Mouse (Mus musculus) forebrain, embryonic 11.5 days (tissue): ENCODE results near the gene Ank. TPM values are rescaled to one million over a fixed set of nuclear protein-coding genes. Genes with fewer than 3 reads are reported as not detected.

Source experiments
- ATAC-seq: fragments of 200-750 bp; cut with Nextera tagmentation; replicated peaks from 2 replicates; pipeline ENCODE4 v1.8.0; 2017; ENCODE audit warnings: moderate TSS enrichment; ENCODE audit not compliant: low FRiP score
- DNase-seq: peaks from one replicate; pipeline ENCODE4 v3.0.0-alpha.2; 2017; ENCODE audit warnings: low spot score
- H3K27ac ChIP-seq: fragments of 300-500 bp; sonication (generic); 2 replicates; pipeline ENCODE4 v1.5.1; 2014; ENCODE audit warnings: low read depth, low read length
- H3K27me3 ChIP-seq: fragments of 300-500 bp; sonication (generic); 2 replicates; pipeline ENCODE4 v1.6.1; 2014; ENCODE audit warnings: mild to moderate bottlenecking, low read length, mixed read lengths; ENCODE audit not compliant: control insufficient read depth, insufficient read depth
- H3K36me3 ChIP-seq: fragments of 300-500 bp; sonication (generic); 2 replicates; pipeline ENCODE4 v1.6.1; 2014; ENCODE audit warnings: mild to moderate bottlenecking, low read length, moderate library complexity, mixed read lengths; ENCODE audit not compliant: control insufficient read depth, insufficient read depth
- H3K4me1 ChIP-seq: fragments of 300-500 bp; sonication (generic); replicated peaks from 2 replicates; pipeline ENCODE4 v1.6.1; 2014; ENCODE audit warnings: low read length, mixed read lengths; ENCODE audit not compliant: control insufficient read depth, insufficient read depth
- H3K4me2 ChIP-seq: fragments of 300-500 bp; sonication (generic); 2 replicates; pipeline ENCODE4 v1.6.1; 2014; ENCODE audit warnings: low read depth, mild to moderate bottlenecking, low read length, moderate library complexity, mixed read lengths; ENCODE audit not compliant: severe bottlenecking
- H3K4me3 ChIP-seq: fragments of 300-500 bp; sonication (generic); 2 replicates; pipeline ENCODE4 v1.5.1; 2014; ENCODE audit warnings: low read depth, low read length
- H3K9ac ChIP-seq: fragments of 300-500 bp; sonication (generic); 2 replicates; pipeline ENCODE4 v1.6.1; 2014; ENCODE audit warnings: low read length
- H3K9me3 ChIP-seq: fragments of 300-500 bp; sonication (generic); 2 replicates; pipeline ENCODE4 v1.6.1; 2016; ENCODE audit warnings: low read length, mixed read lengths; ENCODE audit not compliant: control insufficient read depth
- whole genome bisulfite sequencing: fragments of 180-500 bp; shearing (Covaris S2); extraction: QIAGEN DNeasy Blood & Tissue Kit; methylation state at CpG from one replicate; pipeline ENCODE4 v1.1.7; 2014; 5-methylcytosine and 5-hydroxymethylcytosine counted together
- polyA plus RNA-seq: library from polyadenylated mRNA; unstranded; fragments of >200 nt; fragmentation: Nextera tagmentation; extraction: Ambion mirVana; gene quantifications from 2 replicates; pipeline ENCODE4 v1.2.1, GENCODE M21; 2014

Gene Ank
- polyA plus RNA-seq, 1 experiment from 2014 or later = 6.8 TPM

GRCm38 (mm10) chr15:27528896-27529295 is 62.4 kb downstream of the Ank start:
- no peaks in the 10 kb centered on the region for H3K27me3 ChIP-seq
- no peaks in the 10 kb centered on the region for H3K4me1 ChIP-seq
- no peak overlapping the region for H3K27ac ChIP-seq
- H3K4me2 ChIP-seq = no peak overlapping the region
- DNase-seq (no peak), ATAC-seq (no peak)
- 94% methylated on average over 4 of the region's 4 CpGs for WGBS
- H3K9ac ChIP-seq = no peak overlapping the region
- no peaks in the 10 kb centered on the region for H3K36me3 ChIP-seq
- H3K4me3 ChIP-seq = no peak overlapping the region
- no peaks in the 10 kb centered on the region for H3K9me3 ChIP-seq

- no peaks in the 10 kb centered on the region for H3K9me3 ChIP-seq
- no peak for ATAC-seq
- 65% methylated on average over 4 of the region's 4 CpGs for WGBS
- no peak for DNase-seq
- no peak overlapping the region for H3K4me3 ChIP-seq
- no peak overlapping the region for H3K9ac ChIP-seq
- H3K27ac ChIP-seq = no peak overlapping the region
- H3K4me1 ChIP-seq = no peaks in the 10 kb centered on the region
- no peak overlapping the region for H3K4me2 ChIP-seq
- H3K36me3 ChIP-seq = no peaks in the 10 kb centered on the region
- no peaks in the 10 kb centered on the region for H3K27me3 ChIP-seq
Observed at GRCm38 (mm10) chr15:27530023-27530422, 63.5 kb downstream of the Ank start.

- Histone ChIP-seq H3K4me2 (no peak overlapping the region), H3K27ac (no peak overlapping the region), H3K9ac (no peak overlapping the region), H3K27me3 (no peaks in the 10 kb centered on the region), H3K9me3 (no peaks in the 10 kb centered on the region), H3K36me3 (no peaks in the 10 kb centered on the region), H3K4me1 (no peaks in the 10 kb centered on the region), H3K4me3 (no peak overlapping the region)
- DNase-seq (no peak), ATAC-seq (no peak)
- WGBS = 83% methylated on average over 3 of the region's 3 CpGs
Observed at GRCm38 (mm10) chr15:27533036-27533435, 66.6 kb downstream of the Ank start.

GRCm38 (mm10) chr15:27535681-27536080 is 69.2 kb downstream of the Ank start:
- H3K9me3 ChIP-seq = no peaks in the 10 kb centered on the region
- no peak overlapping the region for H3K4me3 ChIP-seq
- no peaks in the 10 kb centered on the region for H3K36me3 ChIP-seq
- no peak overlapping the region for H3K9ac ChIP-seq
- DNase-seq = no peak
- no peak for ATAC-seq
- H3K4me1 ChIP-seq = no peaks in the 10 kb centered on the region
- no peak overlapping the region for H3K4me2 ChIP-seq
- H3K27ac ChIP-seq = no peak overlapping the region
- no peaks in the 10 kb centered on the region for H3K27me3 ChIP-seq
- WGBS = 94% methylated on average over 4 of the region's 4 CpGs

- DNase-seq = no peak
- 97% methylated on average over 7 of the region's 7 CpGs for WGBS
Observed at GRCm38 (mm10) chr15:27536186-27536585, 69.7 kb downstream of the Ank start.

GRCm38 (mm10) chr15:27536771-27537170 is 70.3 kb downstream of the Ank start:
- no peaks in the 10 kb centered on the region for H3K4me1 ChIP-seq

More at GRCm38 (mm10) chr15:27536186-27536585, 69.7 kb downstream of the Ank start:
- H3K36me3 ChIP-seq = no peaks in the 10 kb centered on the region
- H3K4me1 ChIP-seq = no peaks in the 10 kb centered on the region
- no peak overlapping the region for H3K4me3 ChIP-seq
- no peaks in the 10 kb centered on the region for H3K9me3 ChIP-seq
- no peak overlapping the region for H3K4me2 ChIP-seq
- ATAC-seq = no peak
- no peak overlapping the region for H3K27ac ChIP-seq
- no peaks in the 10 kb centered on the region for H3K27me3 ChIP-seq
- no peak overlapping the region for H3K9ac ChIP-seq

GRCm38 (mm10) chr15:27537519-27538223 is 71.2 kb downstream of the Ank start:
- DNase-seq (no peak), ATAC-seq (no peak)
- Histone ChIP-seq H3K4me3 (no peak overlapping the region), H3K9ac (no peak overlapping the region), H3K27me3 (no peaks in the 10 kb centered on the region), H3K4me1 (no peaks in the 10 kb centered on the region), H3K9me3 (no peaks in the 10 kb centered on the region), H3K27ac (no peak overlapping the region), H3K4me2 (no peak overlapping the region), H3K36me3 (no peaks in the 10 kb centered on the region)
- 79% methylated on average over 4 of the region's 4 CpGs for WGBS

More at GRCm38 (mm10) chr15:27536771-27537170, 70.3 kb downstream of the Ank start:
- H3K4me2 ChIP-seq = no peak overlapping the region
- no peaks in the 10 kb centered on the region for H3K9me3 ChIP-seq
- 68% methylated on average over 5 of the region's 5 CpGs for WGBS
- no peak overlapping the region for H3K27ac ChIP-seq
- no peak for ATAC-seq
- H3K9ac ChIP-seq = no peak overlapping the region
- DNase-seq = no peak
- no peaks in the 10 kb centered on the region for H3K36me3 ChIP-seq
- H3K27me3 ChIP-seq = no peaks in the 10 kb centered on the region
- no peak overlapping the region for H3K4me3 ChIP-seq

GRCm38 (mm10) chr15:27539745-27540144 is 73.3 kb downstream of the Ank start:
- no peak overlapping the region for H3K4me2 ChIP-seq
- no peaks in the 10 kb centered on the region for H3K36me3 ChIP-seq
- no peak for DNase-seq
- H3K27me3 ChIP-seq = no peaks in the 10 kb centered on the region
- H3K4me1 ChIP-seq = no peaks in the 10 kb centered on the region
- ATAC-seq = no peak
- H3K27ac ChIP-seq = no peak overlapping the region
- H3K9ac ChIP-seq = no peak overlapping the region
- no peak overlapping the region for H3K4me3 ChIP-seq
- H3K9me3 ChIP-seq = no peaks in the 10 kb centered on the region
- 95% methylated on average over 9 of the region's 9 CpGs for WGBS

- no peak for DNase-seq
- no peak overlapping the region for H3K9ac ChIP-seq
- no peak for ATAC-seq
- H3K4me2 ChIP-seq = no peak overlapping the region
- H3K27me3 ChIP-seq = no peaks in the 10 kb centered on the region
- H3K4me1 ChIP-seq = no peaks in the 10 kb centered on the region
- no peaks in the 10 kb centered on the region for H3K36me3 ChIP-seq
- no peaks in the 10 kb centered on the region for H3K9me3 ChIP-seq
- H3K4me3 ChIP-seq = no peak overlapping the region
- H3K27ac ChIP-seq = no peak overlapping the region
- 85% methylated on average over 10 of the region's 10 CpGs for WGBS
Observed at GRCm38 (mm10) chr15:27545203-27545602, 78.7 kb downstream of the Ank start.
